ENCODE assay signal across 8 mouse cellular contexts in the genomic region with DNA sequence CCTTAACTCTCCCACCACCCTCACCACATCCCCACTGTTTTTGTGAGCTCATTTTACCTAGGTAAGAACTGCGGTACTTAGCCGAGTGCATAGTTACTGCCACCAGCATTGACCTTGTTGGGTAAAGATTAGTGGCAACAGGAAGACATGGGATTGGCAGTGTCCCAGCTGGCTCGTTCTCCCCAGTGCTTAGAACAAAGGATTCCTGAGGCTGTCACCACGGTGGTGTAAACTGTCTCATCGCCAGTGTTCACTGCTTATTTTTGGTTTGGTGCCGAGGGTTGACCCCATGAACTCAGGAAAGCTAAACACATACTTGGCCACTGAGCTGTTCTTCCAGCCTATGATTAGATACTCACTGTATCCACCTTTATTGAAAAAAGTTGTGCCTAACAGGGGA. TPM values are rescaled to one million over a fixed set of nuclear protein-coding genes. Genes with fewer than 3 reads are reported as not detected.
DNase-seq lines count a peak whose midpoint lies in the region; ATAC-seq lines count a peak whose summit lies in the region.

No protein-coding gene starts in this region.

- H3K9me3 ChIP-seq in hindbrain, embryonic 16.5 days (ENCODE audit: control insufficient read depth, low read length), result no peaks in the 10 kb centered on the region
- H3K9me3 ChIP-seq in hindbrain, embryonic 12.5 days (replicated peaks), result no peaks in the 10 kb centered on the region
- H3K9me3 ChIP-seq in forebrain, embryonic 13.5 days (replicated peaks), result no peaks in the 10 kb centered on the region
- H3K9me3 ChIP-seq in neural tube, embryonic 15.5 days (replicated peaks), result no peaks in the 10 kb centered on the region

- H3K4me2 ChIP-seq in hindbrain, embryonic 16.5 days (ENCODE audit: low read length), result no peak overlapping the region
- no peak overlapping the region for H3K4me2 ChIP-seq in hindbrain, embryonic 12.5 days (replicated peaks)
- H3K4me2 ChIP-seq in forebrain, embryonic 13.5 days, result no peak overlapping the region
- H3K4me2 ChIP-seq in neural tube, embryonic 15.5 days, result no peak overlapping the region

- ATAC-seq in hindbrain, embryonic 16.5 days, result peak; percentile 53; the same call in 1 of the 2 replicates
- no peak for ATAC-seq in hindbrain, embryonic 12.5 days (ENCODE audit: low FRiP score)
- ATAC-seq in common myeloid progenitor, adult 5-6 weeks (replicated peaks; ENCODE audit: low read depth, poor library complexity, severe bottlenecking), result peak; percentile 73
- ATAC-seq in forebrain, embryonic 13.5 days, result no peak
- ATAC-seq in neural tube, embryonic 15.5 days (ENCODE audit: low FRiP score), result no peak

- H3K27ac ChIP-seq in hindbrain, embryonic 16.5 days (ENCODE audit: low read depth, low read length), result no peak overlapping the region
- no peak overlapping the region for H3K27ac ChIP-seq in hindbrain, embryonic 12.5 days
- H3K27ac ChIP-seq in forebrain, embryonic 13.5 days, result no peak overlapping the region
- no peak overlapping the region for H3K27ac ChIP-seq in neural tube, embryonic 15.5 days (replicated peaks)

- WGBS in hindbrain, embryonic 16.5 days, result 46% methylated on average over 6 of the region's 6 CpGs
- WGBS in hindbrain, embryonic 12.5 days, result 67% methylated on average over 6 of the region's 6 CpGs
- WGBS in forebrain, embryonic 13.5 days, result 55% methylated on average over 6 of the region's 6 CpGs
- WGBS in neural tube, embryonic 15.5 days, result 58% methylated on average over 6 of the region's 6 CpGs

- peak; percentile 59 for DNase-seq in NIH3T3 (ENCODE audit: low read depth)
- peak; percentile 79 for DNase-seq in kidney, postnatal 10 days
- no peak for DNase-seq in frontal cortex, postnatal 25 days (ENCODE audit: low spot score in 2 of 2)

- peaks cover 2% of the 10 kb centered on the region; the same call in 1 of the 2 replicates for H3K4me1 ChIP-seq in hindbrain, embryonic 16.5 days (ENCODE audit: control insufficient read depth, insufficient read depth, low read depth, low read length)
- H3K4me1 ChIP-seq in hindbrain, embryonic 12.5 days, result no peaks in the 10 kb centered on the region
- peaks cover 20% of the 10 kb centered on the region for H3K4me1 ChIP-seq in forebrain, embryonic 13.5 days
- H3K4me1 ChIP-seq in neural tube, embryonic 15.5 days, result peaks cover 10% of the 10 kb centered on the region

- H3K27me3 ChIP-seq in hindbrain, embryonic 16.5 days (replicated peaks; ENCODE audit: control insufficient read depth, insufficient read depth, low read length), result no peaks in the 10 kb centered on the region
- no peaks in the 10 kb centered on the region for H3K27me3 ChIP-seq in hindbrain, embryonic 12.5 days
- H3K27me3 ChIP-seq in forebrain, embryonic 13.5 days, result no peaks in the 10 kb centered on the region
- no peaks in the 10 kb centered on the region for H3K27me3 ChIP-seq in neural tube, embryonic 15.5 days (replicated peaks)

- H3K36me3 ChIP-seq in hindbrain, embryonic 16.5 days (ENCODE audit: control insufficient read depth, insufficient read depth, low read length), result 0 out of 2 replicates have a peak, but pooled peaks cover 4% of the 10 kb centered on the region
- 0 out of 2 replicates have a peak, but pooled peaks cover 5% of the 10 kb centered on the region for H3K36me3 ChIP-seq in hindbrain, embryonic 12.5 days
- H3K36me3 ChIP-seq in forebrain, embryonic 13.5 days (ENCODE audit: poor library complexity, severe bottlenecking), result peaks cover 4% of the 10 kb centered on the region; the same call in 1 of the 2 replicates
- H3K36me3 ChIP-seq in neural tube, embryonic 15.5 days, result peaks cover 3% of the 10 kb centered on the region; the same call in 1 of the 2 replicates

- no peak overlapping the region for H3K4me3 ChIP-seq in hindbrain, embryonic 16.5 days (ENCODE audit: low read length)
- no peak overlapping the region for H3K4me3 ChIP-seq in hindbrain, embryonic 12.5 days
- no peak overlapping the region for H3K4me3 ChIP-seq in forebrain, embryonic 13.5 days
- no peak overlapping the region for H3K4me3 ChIP-seq in neural tube, embryonic 15.5 days (replicated peaks)

- no peak overlapping the region for H3K9ac ChIP-seq in hindbrain, embryonic 16.5 days (ENCODE audit: low read depth, low read length)
- H3K9ac ChIP-seq in hindbrain, embryonic 12.5 days, result no peak overlapping the region
- H3K9ac ChIP-seq in forebrain, embryonic 13.5 days, result no peak overlapping the region
- H3K9ac ChIP-seq in neural tube, embryonic 15.5 days (replicated peaks), result no peak overlapping the region

RNA-seq across cellular contexts. Expression of a gene that starts 13.3 kb away (rescaled TPM):
- polyA plus RNA-seq in hindbrain, embryonic 16.5 days (2015; fragmentation: Nextera tagmentation; extraction: Ambion mirVana), result 25.8 and 39.3 TPM in 2 replicates
- 65.9 and 69.2 TPM in 2 replicates for polyA plus RNA-seq in hindbrain, embryonic 12.5 days (2016; fragmentation: Nextera tagmentation; extraction: Ambion mirVana)
- 48.3 and 50.2 TPM in 2 replicates for total RNA-seq in common myeloid progenitor, adult 5-6 weeks (2017)
- 43.2 and 47.4 TPM in 2 replicates for polyA plus RNA-seq in forebrain, embryonic 13.5 days (2015; fragmentation: Nextera tagmentation; extraction: Ambion mirVana)
- 34.5 and 37.6 TPM in 2 replicates for polyA plus RNA-seq in neural tube, embryonic 15.5 days (2015; fragmentation: Nextera tagmentation; extraction: Ambion mirVana)

RNA-seq across cellular contexts. Expression of a gene that starts 59.7 kb away (rescaled TPM):
- 0.76 and 8.8 TPM in 2 replicates for polyA plus RNA-seq in hindbrain, embryonic 16.5 days (2015; fragmentation: Nextera tagmentation; extraction: Ambion mirVana)
- polyA plus RNA-seq in hindbrain, embryonic 12.5 days (2016; fragmentation: Nextera tagmentation; extraction: Ambion mirVana), result 3.3 and 19.7 TPM in 2 replicates
- total RNA-seq in common myeloid progenitor, adult 5-6 weeks (2017), result under 0.01 and 0.32 TPM in 2 replicates
- 3.6 and 4.7 TPM in 2 replicates for polyA plus RNA-seq in forebrain, embryonic 13.5 days (2015; fragmentation: Nextera tagmentation; extraction: Ambion mirVana)
- polyA plus RNA-seq in neural tube, embryonic 15.5 days (2015; fragmentation: Nextera tagmentation; extraction: Ambion mirVana), result 10.7 and 12.4 TPM in 2 replicates

Comparison
In these comparisons a context has a peak if more than half of its experiments do, and no peak if none do; other contexts are left out.
1. ATAC-seq: peak in hindbrain, embryonic 16.5 days (single experiment) and common myeloid progenitor, adult 5-6 weeks (single experiment); none in hindbrain, embryonic 12.5 days (single experiment), forebrain, embryonic 13.5 days (single experiment) and neural tube, embryonic 15.5 days (single experiment).
2. DNase-seq: peak in NIH3T3 (single experiment) and kidney, postnatal 10 days (single experiment); none in frontal cortex, postnatal 25 days (0 of 2).